In the genomic region with DNA sequence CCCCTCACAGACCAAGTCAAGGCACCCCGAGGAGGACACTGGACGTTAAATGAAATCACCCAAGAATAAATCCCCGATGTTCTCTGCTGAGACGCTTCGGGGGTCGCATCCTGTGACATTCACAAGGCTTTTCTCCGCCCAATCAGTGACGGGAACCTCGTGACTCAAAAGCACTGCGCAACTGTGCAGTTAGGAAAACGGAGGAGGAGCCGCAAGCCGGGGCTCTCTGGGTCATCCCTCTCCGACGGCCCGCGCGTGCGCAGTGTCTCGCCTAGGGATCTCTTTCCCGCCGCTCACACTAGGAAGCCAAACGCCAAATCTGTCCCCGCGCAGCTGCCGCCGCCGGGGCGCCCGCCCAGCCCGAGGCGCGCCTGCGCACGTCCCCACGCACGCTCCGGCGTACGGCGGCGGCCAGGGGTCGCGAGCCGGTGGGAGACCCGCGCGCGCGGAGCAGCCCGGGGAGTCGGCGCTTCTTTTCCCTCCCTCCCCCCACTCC, we compare ENCODE assay signal across 8 mouse cellular contexts. TPM values are rescaled to one million over a fixed set of nuclear protein-coding genes. Genes with fewer than 3 reads are reported as not detected.
A peak's percentile ranks its signal among the peaks of the same experiment; 100 is the strongest.
DNase-seq lines count a peak whose midpoint lies in the region; ATAC-seq and TF ChIP-seq lines count a peak whose summit lies in the region.

A gene (plus strand): TSS at position 363 of the 496 bp plus-strand sequence.

- no peaks in the 10 kb centered on the region for H3K27me3 ChIP-seq in CH12.LX (replicated peaks)
- H3K27me3 ChIP-seq in forebrain, embryonic 11.5 days (ENCODE audit: control insufficient read depth, insufficient read depth, low read length), result no peaks in the 10 kb centered on the region
- no peaks in the 10 kb centered on the region for H3K27me3 ChIP-seq in heart, embryonic 16.5 days (ENCODE audit: control insufficient read depth, insufficient read depth, low read length)
- no peaks in the 10 kb centered on the region for H3K27me3 ChIP-seq in liver, embryonic 15.5 days
- H3K27me3 ChIP-seq in neural tube, embryonic 12.5 days (replicated peaks), result no peaks in the 10 kb centered on the region

- peak; percentile 97 for ATAC-seq in forebrain, embryonic 11.5 days (replicated peaks; ENCODE audit: low FRiP score)
- peak; percentile 97 for ATAC-seq in heart, embryonic 16.5 days (replicated peaks; ENCODE audit: extremely low read depth, insufficient read depth, low FRiP score)
- ATAC-seq in liver, embryonic 15.5 days (ENCODE audit: insufficient read depth), result peak; percentile 94
- ATAC-seq in neural tube, embryonic 12.5 days (ENCODE audit: low FRiP score, low read depth), result peak; percentile 96

- dilution Hi-C loops in CH12.LX (cut with MboI; ENCODE audit: extremely low pct_ligation_motif_present, extremely low pct_unique_long_range_greater_than_20kb, low sequenced_read_pairs), result no loop called here

- H3K4me2 ChIP-seq in CH12.LX (ENCODE audit: insufficient read depth, low read depth, poor library complexity, severe bottlenecking), result peak within 1 kb of the TSS; percentile 92
- peak within 1 kb of the TSS; percentile 75 for H3K4me2 ChIP-seq in forebrain, embryonic 11.5 days (ENCODE audit: low read depth, low read length, severe bottlenecking)
- peak within 1 kb of the TSS; percentile 71 for H3K4me2 ChIP-seq in heart, embryonic 16.5 days (ENCODE audit: low read depth, low read length)
- peak within 1 kb of the TSS; percentile 90 for H3K4me2 ChIP-seq in liver, embryonic 15.5 days
- peak within 1 kb of the TSS; percentile 78 for H3K4me2 ChIP-seq in neural tube, embryonic 12.5 days (replicated peaks)

- H3K36me3 ChIP-seq in CH12.LX (replicated peaks in 1 of 2; ENCODE audit: control insufficient read depth in 1 of 2, insufficient read depth in 1 of 2, low read length in 1 of 2), result peaks cover 12 to 22% of the 10 kb centered on the region in 2 experiments
- H3K36me3 ChIP-seq in forebrain, embryonic 11.5 days (ENCODE audit: control insufficient read depth, insufficient read depth, low read length), result no peaks in the 10 kb centered on the region
- H3K36me3 ChIP-seq in heart, embryonic 16.5 days (ENCODE audit: control insufficient read depth, insufficient read depth), result peaks cover 6% of the 10 kb centered on the region
- peaks cover 10% of the 10 kb centered on the region; the same call in 1 of the 2 replicates for H3K36me3 ChIP-seq in liver, embryonic 15.5 days (replicated peaks)
- H3K36me3 ChIP-seq in neural tube, embryonic 12.5 days, result peaks cover 6% of the 10 kb centered on the region; the same call in 1 of the 2 replicates

- TF ChIP-seq EP300 in CH12.LX (IDR thresholded peaks at IDR 0.05; ENCODE audit: low read length), result no peak

- no peak for TF ChIP-seq CTCF in CH12.LX (conservative IDR thresholded peaks at IDR 0.05 in 1 of 2, IDR thresholded peaks at IDR 0.05 in 1 of 2; ENCODE audit: low read depth in 2 of 2, low read length in 2 of 2)

- H3K9me3 ChIP-seq in CH12.LX (replicated peaks; ENCODE audit: low read length), result no peaks in the 10 kb centered on the region
- H3K9me3 ChIP-seq in forebrain, embryonic 11.5 days (ENCODE audit: control insufficient read depth, low read length), result no peaks in the 10 kb centered on the region
- no peaks in the 10 kb centered on the region for H3K9me3 ChIP-seq in heart, embryonic 16.5 days (replicated peaks; ENCODE audit: control insufficient read depth, low read length)
- H3K9me3 ChIP-seq in liver, embryonic 15.5 days (replicated peaks), result no peaks in the 10 kb centered on the region
- H3K9me3 ChIP-seq in neural tube, embryonic 12.5 days, result no peaks in the 10 kb centered on the region

- H3K4me3 ChIP-seq in CH12.LX (replicated peaks in 1 of 3; ENCODE audit: low read depth in 2 of 3, low read length in 2 of 3, poor library complexity in 1 of 3), result peak within 1 kb of the TSS; percentile 82 to 95 (median 84)
- peak within 1 kb of the TSS; percentile 83 for H3K4me3 ChIP-seq in forebrain, embryonic 11.5 days (ENCODE audit: low read depth, low read length)
- peak within 1 kb of the TSS; percentile 74 for H3K4me3 ChIP-seq in heart, embryonic 16.5 days (ENCODE audit: low read length)
- peak within 1 kb of the TSS; percentile 87 for H3K4me3 ChIP-seq in liver, embryonic 15.5 days (replicated peaks)
- peak within 1 kb of the TSS; percentile 83 for H3K4me3 ChIP-seq in neural tube, embryonic 12.5 days

- peak within 1 kb of the TSS; percentile 91 for H3K9ac ChIP-seq in CH12.LX (ENCODE audit: insufficient read depth, low read depth)
- peak within 1 kb of the TSS; percentile 88 for H3K9ac ChIP-seq in forebrain, embryonic 11.5 days (ENCODE audit: low read length)
- peak within 1 kb of the TSS; percentile 91 for H3K9ac ChIP-seq in heart, embryonic 16.5 days (ENCODE audit: low read length)
- H3K9ac ChIP-seq in liver, embryonic 15.5 days, result peak within 1 kb of the TSS; percentile 90
- H3K9ac ChIP-seq in neural tube, embryonic 12.5 days, result peak within 1 kb of the TSS; percentile 83

- under 1% methylated on average over 45 of the region's 53 CpGs for WGBS in forebrain, embryonic 11.5 days
- WGBS in heart, embryonic 16.5 days, result under 1% methylated on average over 52 of the region's 53 CpGs
- WGBS in liver, embryonic 15.5 days (ENCODE audit: insufficient replicate concordance), result under 1% methylated on average over 51 of the region's 53 CpGs
- under 1% methylated on average over 50 of the region's 53 CpGs for WGBS in neural tube, embryonic 12.5 days

- peaks cover 7 to 39% of the 10 kb centered on the region in 2 experiments for H3K4me1 ChIP-seq in CH12.LX (ENCODE audit: control insufficient read depth in 1 of 2, insufficient read depth in 2 of 2)
- H3K4me1 ChIP-seq in forebrain, embryonic 11.5 days (replicated peaks; ENCODE audit: control insufficient read depth, insufficient read depth, low read length), result no peaks in the 10 kb centered on the region; the same call in 1 of the 2 replicates
- H3K4me1 ChIP-seq in heart, embryonic 16.5 days (ENCODE audit: control insufficient read depth, insufficient read depth, low read length), result peaks cover 26% of the 10 kb centered on the region
- peaks cover 22% of the 10 kb centered on the region for H3K4me1 ChIP-seq in liver, embryonic 15.5 days (replicated peaks)
- peaks cover 13% of the 10 kb centered on the region for H3K4me1 ChIP-seq in neural tube, embryonic 12.5 days

- peak; percentile 98 for DNase-seq in CH12.LX (ENCODE audit: extremely low read depth)
- DNase-seq in c-Kit-positive CD71-positive TER-119-negative erythroid progenitor cells, embryonic 14.5 days (ENCODE audit: low read depth), result peak; percentile 95
- DNase-seq in forebrain, embryonic 11.5 days (ENCODE audit: low spot score), result peak; percentile 99
- DNase-seq in kidney, postnatal 36 days, result peak; percentile 98 to 99
- DNase-seq in telencephalon, adult 2 months (ENCODE audit: low read depth, low spot score), result peak; percentile 96

- H3K27ac ChIP-seq in CH12.LX (ENCODE audit: insufficient read depth, low read depth), result peak within 1 kb of the TSS; percentile 46; the same call in 1 of the 2 replicates
- H3K27ac ChIP-seq in forebrain, embryonic 11.5 days (ENCODE audit: low read depth, low read length), result peak within 1 kb of the TSS; percentile 75
- H3K27ac ChIP-seq in heart, embryonic 16.5 days (ENCODE audit: low read length), result peak within 1 kb of the TSS; percentile 95
- H3K27ac ChIP-seq in liver, embryonic 15.5 days (replicated peaks), result peak within 1 kb of the TSS; percentile 83
- peak within 1 kb of the TSS; percentile 83 for H3K27ac ChIP-seq in neural tube, embryonic 12.5 days

- in situ Hi-C loops in CH12.LX (cut with MboI; ENCODE audit: low pct_ligation_motif_present, low pct_unique_long_range_greater_than_20kb, low sequenced_read_pairs), result no loop called here

- TF ChIP-seq RAD21 in CH12.LX (IDR thresholded peaks at IDR 0.05; ENCODE audit: low read depth, low read length), result no peak

- peaks cover 30% of the 10 kb centered on the region for H3K79me2 ChIP-seq in CH12.LX (replicated peaks; ENCODE audit: control insufficient read depth, extremely low read depth, insufficient read depth, poor library complexity, severe bottlenecking)

- peak; percentile 84 for TF ChIP-seq POLR2A in CH12.LX (IDR thresholded peaks at IDR 0.05; ENCODE audit: low read depth, low read length)

TF ChIP-seq in CH12.LX, 34 proteins besides CTCF, POLR2A, EP300 and RAD21 (continues in another document):
- TF ChIP-seq ZNF384 (IDR thresholded peaks at IDR 0.05; ENCODE audit: low read depth, low read length) (no peak), E2F4 (IDR thresholded peaks at IDR 0.05; ENCODE audit: insufficient replicate concordance, low read depth, low read length) (0 out of 2 replicates have a peak, but pooled peaks have one; percentile 53), TCF12 (IDR thresholded peaks at IDR 0.05; ENCODE audit: low read depth, low read length) (peak; percentile 44; the same call in 1 of the 2 replicates), MAZ (IDR thresholded peaks at IDR 0.05; ENCODE audit: low read depth, low read length) (no peak), JUN (IDR thresholded peaks at IDR 0.05; ENCODE audit: insufficient read depth, low read depth, low read length) (no peak), MAFK (IDR thresholded peaks at IDR 0.05; ENCODE audit: insufficient replicate concordance, low read length) (no peak), PAX5 (IDR thresholded peaks at IDR 0.05; ENCODE audit: low read length) (no peak), ETS1 (conservative IDR thresholded peaks at IDR 0.05; ENCODE audit: low read depth, low read length) (no peak), NELFE (IDR thresholded peaks at IDR 0.05; ENCODE audit: low read depth, low read length) (peak; percentile 43; the same call in 1 of the 2 replicates), ZMIZ1 (IDR thresholded peaks at IDR 0.05; ENCODE audit: low read depth, low read length) (peak; percentile 70), TBP (conservative IDR thresholded peaks at IDR 0.05; ENCODE audit: low read depth, low read length) (no peak), CHD1 (IDR thresholded peaks at IDR 0.05; ENCODE audit: low read depth, low read length) (no peak), MYC (IDR thresholded peaks at IDR 0.05; ENCODE audit: low read depth, low read length) (no peak), RCOR1 (conservative IDR thresholded peaks at IDR 0.05; ENCODE audit: low read depth, low read length) (no peak), ZC3H11A (IDR thresholded peaks at IDR 0.05; ENCODE audit: low read depth, low read length) (no peak), NRF1 (IDR thresholded peaks at IDR 0.05; ENCODE audit: low read depth, low read length) (peak; percentile 96), MEF2A (IDR thresholded peaks at IDR 0.05; ENCODE audit: borderline replicate concordance, low read depth, low read length) (no peak)

RNA-seq across cellular contexts. Expression of the gene that starts here (rescaled TPM):
- 8.2 and 8.5 TPM in 2 replicates for total RNA-seq in CH12.LX (2012; rRNA removed)
- total RNA-seq in CH12.LX (2014; rRNA removed), result 10.0 and 12.0 TPM in 2 replicates
- polyA plus RNA-seq in CH12.LX (2012; ENCODE audit: insufficient read length, low read depth), result 35.9 and 40.8 TPM in 2 replicates
- polyA plus RNA-seq in forebrain, embryonic 11.5 days (2014; fragmentation: Nextera tagmentation; extraction: Ambion mirVana), result 33.0 and 35.5 TPM in 2 replicates
- 19.1 and 21.0 TPM in 2 replicates for polyA plus RNA-seq in heart, embryonic 16.5 days (2015; fragmentation: Nextera tagmentation; extraction: Ambion mirVana)
- 6.1 TPM in 2 replicates for polyA plus RNA-seq in liver, embryonic 15.5 days (2015; fragmentation: Nextera tagmentation; extraction: Ambion mirVana)
- 17.8 and 21.1 TPM in 2 replicates for polyA plus RNA-seq in neural tube, embryonic 12.5 days (2016; fragmentation: Nextera tagmentation; extraction: Ambion mirVana)

Comparison
In these comparisons a context has a peak if more than half of its experiments do, and no peak if none do; other contexts are left out.
1. Peak in every context shown above with its lines: DNase-seq, ATAC-seq, H3K4me3 ChIP-seq and H3K27ac ChIP-seq.